Mouse (Mus musculus) lung, postnatal 0 days (tissue): ENCODE results near the gene Tmem109. TPM values are rescaled to one million over a fixed set of nuclear protein-coding genes. Genes with fewer than 3 reads are reported as not detected.

ENCODE experiments used
- ATAC-seq: fragments of 200-750 bp; cut with Nextera tagmentation; 2 replicates; pipeline ENCODE4 v1.8.0; 2017; ENCODE audit warnings: moderate library complexity
- DNase-seq: peaks from one replicate; pipeline ENCODE4 v3.0.0-alpha.2; 2016; ENCODE audit warnings: low spot score
- H3K27ac ChIP-seq: fragments of 300-500 bp; sonication (generic); 2 replicates; pipeline ENCODE4 v1.5.1; 2014; ENCODE audit warnings: antibody characterized with exemption, mild to moderate bottlenecking, low read length, mixed read lengths
- H3K27me3 ChIP-seq: fragments of 300-500 bp; sonication (generic); replicated peaks from 2 replicates; pipeline ENCODE4 v1.6.1; 2014; ENCODE audit warnings: low read length, mixed read lengths; ENCODE audit not compliant: insufficient read depth
- H3K36me3 ChIP-seq: fragments of 300-500 bp; sonication (generic); 2 replicates; pipeline ENCODE4 v1.6.1; 2014; ENCODE audit warnings: low read length, mixed read lengths; ENCODE audit not compliant: insufficient read depth
- H3K4me1 ChIP-seq: fragments of 300-500 bp; sonication (generic); 2 replicates; pipeline ENCODE4 v1.6.1; 2014; ENCODE audit warnings: antibody characterized with exemption, low read depth, low read length, mixed read lengths; ENCODE audit not compliant: insufficient read depth
- H3K4me2 ChIP-seq: fragments of 300-500 bp; sonication (generic); replicated peaks from 2 replicates; pipeline ENCODE4 v1.6.1; 2014; ENCODE audit warnings: low read depth, mild to moderate bottlenecking, low read length, moderate library complexity, mixed read lengths
- H3K4me3 ChIP-seq: fragments of 300-500 bp; sonication (generic); 2 replicates; pipeline ENCODE4 v1.5.1; 2014; ENCODE audit warnings: low read depth, low read length
- H3K9ac ChIP-seq: fragments of 300-500 bp; sonication (generic); replicated peaks from 2 replicates; pipeline ENCODE4 v1.6.1; 2014; ENCODE audit warnings: low read depth, mild to moderate bottlenecking
- H3K9me3 ChIP-seq: fragments of 300-500 bp; sonication (generic); 2 replicates; pipeline ENCODE4 v1.6.1; 2016; ENCODE audit warnings: low read length, mixed read lengths
- CTCF ChIP-seq: IDR thresholded peaks from 2 replicates; pipeline ENCODE4 v1.5.1; 2016; ENCODE audit warnings: antibody characterized with exemption, mild to moderate bottlenecking
- EP300 ChIP-seq: IDR thresholded peaks from 2 replicates; pipeline ENCODE4 v1.6.1; 2016; ENCODE audit warnings: antibody characterized with exemption, mild to moderate bottlenecking, control low read depth
- WGBS: fragments of 180-500 bp; shearing (Covaris S2); extraction: QIAGEN DNeasy Blood & Tissue Kit; methylation state at CpG from one replicate; pipeline ENCODE4 v1.1.7; 2014; 5-methylcytosine and 5-hydroxymethylcytosine counted together
- polyA plus RNA-seq: library from polyadenylated mRNA; unstranded; fragments of >200 nt; fragmentation: Nextera tagmentation; extraction: Ambion mirVana; gene quantifications from 2 replicates; pipeline ENCODE4 v1.2.1, GENCODE M21; 2015

Gene Tmem109
- polyA plus RNA-seq, 1 experiment from 2014 or later, result 155 TPM

DNA sequence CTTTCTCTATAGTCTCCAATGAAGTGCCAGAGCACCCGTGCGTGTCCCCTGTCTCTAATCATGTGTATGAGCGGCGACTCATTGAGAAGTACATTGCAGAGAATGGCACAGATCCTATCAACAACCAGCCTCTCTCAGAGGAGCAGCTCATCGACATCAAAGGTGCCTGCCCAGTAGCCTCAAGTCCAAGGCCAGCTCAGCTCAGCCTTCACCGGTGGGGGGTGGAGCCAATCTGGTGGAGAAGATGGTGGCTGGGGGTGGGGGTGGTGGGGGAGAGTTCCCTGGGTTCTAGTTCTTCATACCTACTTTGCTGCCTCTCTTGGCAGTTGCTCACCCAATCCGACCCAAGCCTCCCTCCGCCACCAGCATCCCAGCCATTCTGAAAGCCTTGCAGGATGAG lies 15.7 kb upstream of the Tmem109 start:
- Histone ChIP-seq H3K27me3 (no peaks in the 10 kb centered on the region), H3K9me3 (no peaks in the 10 kb centered on the region), H3K4me1 (no peaks in the 10 kb centered on the region; the same call in 1 of the 2 replicates), H3K4me2 (no peak overlapping the region), H3K9ac (0 out of 2 replicates have a peak overlapping the region, but pooled peaks have one; percentile 26), H3K27ac (no peak overlapping the region), H3K4me3 (no peak overlapping the region), H3K36me3 (peaks cover 34% of the 10 kb centered on the region)
- ATAC-seq (no peak), DNase-seq (no peak)
- 83% methylated on average over 8 of the region's 8 CpGs for WGBS
- TF ChIP-seq EP300, result no peak
- no peak for TF ChIP-seq CTCF

DNA sequence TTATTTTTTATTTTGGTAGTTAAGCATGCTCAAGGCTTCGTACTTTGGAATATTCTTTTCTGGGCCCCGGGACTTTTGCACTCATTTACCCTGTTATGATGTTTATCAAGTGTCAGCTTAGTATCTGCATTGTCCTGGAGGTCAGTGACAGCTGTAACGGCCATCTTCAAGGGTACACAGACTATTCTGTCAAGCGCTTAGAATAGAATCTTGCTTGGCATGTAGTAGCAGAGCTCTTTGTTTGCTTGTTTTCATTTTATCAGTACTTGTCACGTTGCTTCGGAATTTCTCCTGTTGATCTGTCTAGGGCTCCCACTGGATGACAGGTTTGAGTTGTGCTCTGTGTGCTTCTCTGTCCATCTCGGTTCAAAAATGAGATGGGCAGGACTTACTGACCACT lies 15.0 kb upstream of the Tmem109 start:
- Histone ChIP-seq H3K9me3 (no peaks in the 10 kb centered on the region), H3K4me2 (peak overlapping the region; percentile 81; the same call in 1 of the 2 replicates), H3K4me1 (no peaks in the 10 kb centered on the region; the same call in 1 of the 2 replicates), H3K9ac (0 out of 2 replicates have a peak overlapping the region, but pooled peaks have one; percentile 26), H3K4me3 (no peak overlapping the region), H3K27me3 (no peaks in the 10 kb centered on the region), H3K36me3 (peaks cover 28% of the 10 kb centered on the region), H3K27ac (no peak overlapping the region)
- TF ChIP-seq EP300 (no peak), CTCF (no peak)
- 55% methylated on average over 7 of the region's 7 CpGs for WGBS
- no peak for ATAC-seq
- DNase-seq, result no peak

DNA sequence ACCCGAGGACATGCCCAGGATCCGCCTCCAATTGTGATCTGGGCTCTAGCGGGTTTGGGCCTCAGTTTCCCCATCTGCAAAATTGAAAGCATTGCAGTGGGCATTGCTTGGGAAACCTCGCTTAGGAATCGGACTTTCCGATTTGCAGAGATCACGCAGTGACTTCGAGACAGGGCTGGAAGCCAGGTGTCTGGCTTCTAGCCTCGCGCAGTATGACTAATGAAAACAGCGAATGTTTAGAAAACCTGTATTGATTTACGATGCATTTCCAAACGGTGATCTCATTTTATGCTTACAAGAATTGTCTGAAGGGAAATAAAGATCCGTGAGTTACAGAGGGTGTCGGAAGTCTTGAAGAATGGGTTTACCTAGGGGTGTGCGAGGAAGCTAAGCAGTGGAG lies 13.9 kb upstream of the Tmem109 start:
- Histone ChIP-seq H3K4me2 (peak overlapping the region; percentile 81), H3K4me3 (peak overlapping the region; percentile 69), H3K27ac (peak overlapping the region; percentile 76), H3K4me1 (no peaks in the 10 kb centered on the region; the same call in 1 of the 2 replicates), H3K27me3 (no peaks in the 10 kb centered on the region), H3K36me3 (peaks cover 22% of the 10 kb centered on the region), H3K9me3 (no peaks in the 10 kb centered on the region), H3K9ac (peak overlapping the region; percentile 69)
- TF ChIP-seq CTCF, result no peak
- no peak for TF ChIP-seq EP300
- DNase-seq, result peak; percentile 21
- WGBS, result under 1% methylated on average over 16 of the region's 16 CpGs
- ATAC-seq, result no peak

DNA sequence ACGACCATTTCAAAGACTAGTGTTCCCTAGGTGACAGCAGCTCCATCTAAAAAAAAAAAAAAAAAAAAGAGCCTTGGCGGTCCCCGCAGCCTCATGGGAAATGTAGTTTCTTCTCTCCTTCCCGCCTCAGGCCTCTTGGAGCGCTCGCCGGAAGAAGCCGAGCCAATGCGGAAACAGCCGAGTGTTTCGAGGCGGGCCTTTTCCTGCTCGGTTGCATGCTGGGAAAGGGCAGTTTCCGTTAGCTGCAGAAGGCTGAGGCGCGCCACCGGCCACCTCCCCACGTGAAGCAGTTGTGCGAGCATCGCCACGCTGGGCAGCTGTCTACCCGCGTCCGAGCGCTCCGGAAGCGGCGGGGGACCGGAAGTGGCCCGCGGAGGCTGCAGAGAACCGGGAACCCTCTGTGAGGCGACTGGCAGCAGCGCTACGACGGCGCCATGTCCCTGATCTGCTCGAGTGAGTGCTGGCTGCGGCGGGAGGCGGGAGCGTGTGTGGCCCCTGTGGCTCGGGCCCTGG lies 13.3 kb upstream of the Tmem109 start, which contains the start of gene Prpf19:
Prpf19 (plus strand) TSS at position 216 of the 513 bp plus-strand sequence.
- Histone ChIP-seq H3K27me3 (no peaks in the 10 kb centered on the region), H3K36me3 (peaks cover 16% of the 10 kb centered on the region; the same call in 1 of the 2 replicates), H3K4me1 (no peaks in the 10 kb centered on the region; the same call in 1 of the 2 replicates), H3K9ac (peak within 1 kb of the TSS; percentile 69), H3K9me3 (no peaks in the 10 kb centered on the region), H3K27ac (peak within 1 kb of the TSS; percentile 76), H3K4me3 (peak within 1 kb of the TSS; percentile 69), H3K4me2 (peak within 1 kb of the TSS; percentile 81)
- WGBS, result under 1% methylated on average over 43 of the region's 43 CpGs
- DNase-seq (peak; percentile 98), ATAC-seq (peak; percentile 98)
- TF ChIP-seq EP300, result peak; percentile 54; the same call in 1 of the 2 replicates
- peak; percentile 44 for TF ChIP-seq CTCF

DNA sequence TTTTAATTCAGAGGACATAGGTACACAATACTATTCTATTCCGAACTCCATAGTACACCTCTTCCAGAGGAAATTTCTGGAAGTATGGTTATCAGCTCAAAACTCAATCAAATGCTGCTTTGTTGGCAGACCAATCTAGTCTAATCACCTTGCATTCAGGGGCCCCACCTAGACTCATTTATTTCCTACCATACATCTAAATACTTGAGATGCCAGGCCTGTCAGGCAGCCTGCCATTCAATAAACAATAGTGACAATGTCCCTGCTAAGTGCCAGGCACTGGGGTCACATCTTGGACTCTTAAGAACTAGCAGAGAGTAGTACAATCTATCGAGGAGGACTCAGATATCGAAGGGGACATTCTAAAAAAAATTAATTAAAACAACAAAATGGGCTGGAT lies 10.4 kb upstream of the Tmem109 start:
- Histone ChIP-seq H3K4me2 (no peak overlapping the region), H3K27me3 (no peaks in the 10 kb centered on the region), H3K9me3 (no peaks in the 10 kb centered on the region), H3K36me3 (no peaks in the 10 kb centered on the region), H3K4me1 (no peaks in the 10 kb centered on the region; the same call in 1 of the 2 replicates), H3K27ac (no peak overlapping the region), H3K4me3 (no peak overlapping the region), H3K9ac (no peak overlapping the region)
- ATAC-seq (no peak), DNase-seq (no peak)
- WGBS, result 66% methylated on average over 3 of the region's 3 CpGs
- TF ChIP-seq EP300 (no peak), CTCF (no peak)

DNA sequence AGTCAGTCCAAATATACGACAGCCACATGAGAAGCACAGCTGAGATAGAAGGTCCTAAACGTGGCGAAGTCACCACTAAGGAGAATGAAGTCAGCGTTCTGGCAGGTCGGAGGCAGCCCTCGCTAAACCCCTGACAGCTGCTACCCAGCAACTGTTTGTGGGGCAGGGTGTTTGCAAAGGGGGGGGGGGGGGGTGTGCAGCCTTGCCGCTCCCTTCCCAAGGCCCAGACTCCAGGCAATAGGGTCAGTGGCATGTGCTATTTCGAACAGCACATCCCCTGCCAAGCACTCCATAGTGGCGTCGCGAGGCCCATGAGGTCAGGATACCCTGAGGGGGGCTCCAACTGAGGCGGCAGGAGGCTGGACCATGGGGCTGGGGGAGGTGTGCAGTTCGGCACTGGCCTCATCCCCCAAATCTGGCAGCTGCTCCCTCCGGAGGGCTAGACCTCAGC lies 801 bp downstream of the Tmem109 start:
- no peaks in the 10 kb centered on the region for H3K36me3 ChIP-seq
- TF ChIP-seq CTCF, result no peak
- DNase-seq (no peak), ATAC-seq (peak; percentile 50)
- H3K4me1 ChIP-seq, result peaks cover 16% of the 10 kb centered on the region
- WGBS, result 1% methylated on average over 14 of the region's 14 CpGs
- H3K27me3 ChIP-seq, result no peaks in the 10 kb centered on the region
- peak overlapping the region; percentile 39; the same call in 1 of the 2 replicates for H3K9ac ChIP-seq
- H3K4me3 ChIP-seq, result peak overlapping the region; percentile 65
- peak overlapping the region; percentile 76 for H3K4me2 ChIP-seq
- no peaks in the 10 kb centered on the region for H3K9me3 ChIP-seq
- peak overlapping the region; percentile 93 for H3K27ac ChIP-seq
